Mouse (Mus musculus) heart, adult 8-10 months (tissue): ENCODE data around the gene Spata5. TPM values are rescaled to one million over a fixed set of nuclear protein-coding genes. Genes with fewer than 3 reads are reported as not detected.
"Not testable (repeated sequence)": the region's sequence is repeated elsewhere in the genome, so short reads cannot be mapped to it uniquely, and the experiment has no call there.

ENCODE experiments used
- DNase-seq: peaks from one replicate; pipeline ENCODE4 v3.0.0; 2022; ENCODE audit warnings: low spot score
- total RNA-seq, 4 experiments: library from RNA; stranded (reverse); gene quantifications; 2 replicates each; pipeline ENCODE4 v1.2.4; 2022

Spata5 gene
- total RNA-seq, 4 experiments from 2014 or later, result 12.4 to 15.8 (median 15.4) TPM

DNA sequence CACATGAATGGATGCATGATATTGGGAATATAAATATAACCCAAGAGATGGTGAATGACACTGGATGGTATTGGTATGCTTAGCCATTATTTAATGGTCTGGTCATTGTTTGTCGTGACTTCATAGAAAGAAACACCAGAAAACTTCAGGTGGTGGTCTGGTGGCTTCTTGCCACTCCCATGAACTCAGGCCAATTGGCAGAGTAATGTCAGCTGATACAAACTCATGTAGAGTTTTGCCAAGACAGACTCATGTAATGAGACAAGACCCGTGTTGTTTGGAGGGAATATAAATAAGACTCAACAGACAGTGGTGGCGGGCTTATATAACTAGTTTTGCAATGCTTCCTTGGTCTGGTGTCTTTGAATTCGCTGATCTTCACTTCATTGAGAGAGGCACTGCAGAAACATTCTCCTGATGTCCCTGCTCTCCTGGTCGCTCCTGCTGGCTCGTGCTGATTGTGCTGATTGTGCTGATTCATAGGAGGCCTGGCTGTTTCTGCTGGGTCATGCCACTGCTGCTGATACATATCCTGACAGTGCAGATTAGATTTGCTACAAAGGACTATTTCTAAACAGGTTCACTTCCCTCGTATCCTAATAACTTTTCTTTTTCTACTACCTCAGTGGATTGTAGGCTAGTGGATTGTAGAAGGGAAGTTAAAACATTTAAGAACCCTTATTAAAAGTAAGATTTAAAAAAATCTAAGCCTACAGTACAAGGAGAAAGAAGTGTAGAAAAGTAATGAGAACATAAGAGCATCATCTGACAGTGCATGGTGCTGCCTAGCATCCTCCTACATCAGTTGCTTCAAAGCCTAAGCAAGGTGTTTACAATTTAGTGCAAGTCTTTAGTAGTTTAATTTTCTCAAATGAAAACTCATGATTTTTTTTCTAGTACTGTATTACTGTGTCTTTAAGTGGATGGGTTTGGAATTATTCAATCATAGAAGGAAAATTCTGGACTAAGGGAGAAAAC, 90.6 kb downstream of the Spata5 start:
- DNase-seq, result no peak

DNA sequence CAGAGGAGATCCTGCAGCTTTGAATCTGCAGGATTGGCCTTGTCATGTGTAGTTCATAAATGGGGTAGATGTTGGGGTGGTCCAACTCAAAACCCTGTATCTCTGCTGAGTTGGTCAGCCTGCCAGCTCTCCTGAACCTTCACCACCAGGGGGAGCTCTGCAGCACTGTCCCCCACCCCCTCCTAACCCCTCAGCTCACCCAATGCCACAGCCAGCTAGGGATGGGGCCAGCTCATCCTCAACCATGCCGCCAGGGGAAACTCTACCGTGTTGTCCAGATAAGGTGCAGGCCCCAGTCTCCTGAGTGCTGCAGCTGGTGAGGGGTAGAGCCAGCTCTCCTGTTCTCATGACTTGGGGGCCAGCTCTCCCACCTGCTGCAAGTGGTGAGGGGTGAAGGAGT, 95.8 kb downstream of the Spata5 start:
- DNase-seq, result peak; percentile 37

DNA sequence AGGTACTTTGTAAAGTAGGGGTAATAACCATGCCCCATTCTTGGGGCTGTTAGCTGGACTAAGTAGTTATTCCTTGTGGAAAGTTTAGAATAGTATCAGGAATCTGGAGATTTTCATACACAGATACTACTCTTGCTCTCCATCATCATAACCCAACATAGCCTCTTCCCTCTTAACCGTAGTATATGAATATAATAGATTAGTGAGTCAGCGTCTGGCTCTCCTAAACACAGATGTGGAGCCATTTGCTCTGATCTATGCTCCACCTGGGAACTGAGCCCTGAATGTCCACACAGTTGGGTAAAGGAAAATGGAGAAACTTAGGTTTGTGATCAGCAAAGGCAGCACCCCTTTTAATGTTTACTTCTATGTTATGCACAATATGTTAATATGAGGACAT, 96.7 kb downstream of the Spata5 start:
- no peak for DNase-seq

DNA sequence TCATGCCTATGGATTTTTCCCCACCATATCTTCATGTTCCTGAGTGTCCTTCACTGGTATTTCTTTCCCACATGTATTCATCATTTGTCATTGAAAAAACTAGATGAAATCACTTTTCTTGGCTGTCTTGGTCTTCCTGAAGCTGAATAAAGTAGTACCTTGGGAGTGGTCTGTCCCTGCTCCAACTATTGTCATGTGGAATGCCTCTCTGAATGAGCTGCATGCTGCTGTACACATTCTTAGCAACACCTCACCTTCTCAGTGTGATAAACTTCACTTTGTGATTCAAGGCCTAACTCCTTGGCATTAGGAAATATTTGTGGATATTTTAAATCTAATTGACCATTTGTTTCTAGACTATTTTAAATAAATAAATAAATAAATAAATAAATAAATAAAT, 98.9 kb downstream of the Spata5 start:
- no peak for DNase-seq

DNA sequence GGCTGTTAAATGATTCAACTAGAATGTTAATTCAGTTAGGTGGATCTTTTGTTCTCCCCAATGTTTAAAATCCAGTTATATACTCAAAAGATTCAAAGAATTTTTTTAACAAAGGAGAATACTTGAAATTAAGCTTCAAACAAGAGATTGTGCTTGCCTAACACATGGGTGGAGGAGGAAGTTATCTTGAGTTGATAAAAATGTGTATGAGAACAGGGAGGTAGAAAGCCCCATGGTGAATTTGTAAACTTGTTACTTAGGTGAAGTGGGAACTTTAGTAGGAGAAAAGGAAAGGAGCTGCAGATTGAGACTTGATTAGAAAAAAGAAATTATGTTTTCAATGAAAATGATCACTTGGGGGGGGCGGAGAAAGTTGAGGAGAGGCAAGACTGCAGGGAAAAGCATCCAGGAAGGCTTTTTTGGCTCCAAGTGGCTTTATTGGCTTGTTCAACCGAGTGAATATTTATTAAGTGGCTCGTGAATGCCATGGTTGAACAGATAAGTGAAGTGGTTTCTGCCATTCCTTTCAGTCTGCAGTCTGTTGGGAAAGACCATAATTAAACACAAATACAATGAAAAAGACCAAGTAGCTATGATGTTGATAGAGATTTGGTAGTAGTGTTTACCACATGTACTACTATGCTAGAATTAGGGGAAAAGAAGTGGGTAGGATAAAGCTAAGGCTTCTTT, 100.8 kb downstream of the Spata5 start:
- no peak for DNase-seq

DNA sequence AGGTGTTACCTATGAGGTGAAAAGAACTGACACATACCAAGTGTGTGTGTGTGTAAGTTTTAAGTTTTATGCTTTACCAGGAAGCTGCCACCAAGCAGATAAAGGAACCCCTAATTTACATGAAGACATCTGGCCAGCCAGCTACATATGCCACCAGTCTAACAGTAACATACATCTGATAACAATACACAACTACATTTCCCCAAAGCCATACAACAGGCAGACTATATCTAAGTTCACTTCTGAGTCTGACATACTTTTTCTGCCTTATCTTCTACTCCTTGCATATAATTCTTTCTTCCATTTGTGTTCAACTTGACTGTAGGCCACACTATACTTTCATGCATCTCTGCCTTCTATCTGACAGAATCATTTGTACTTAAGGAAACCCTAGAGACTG, 112.4 kb downstream of the Spata5 start:
- DNase-seq, result no peak

DNA sequence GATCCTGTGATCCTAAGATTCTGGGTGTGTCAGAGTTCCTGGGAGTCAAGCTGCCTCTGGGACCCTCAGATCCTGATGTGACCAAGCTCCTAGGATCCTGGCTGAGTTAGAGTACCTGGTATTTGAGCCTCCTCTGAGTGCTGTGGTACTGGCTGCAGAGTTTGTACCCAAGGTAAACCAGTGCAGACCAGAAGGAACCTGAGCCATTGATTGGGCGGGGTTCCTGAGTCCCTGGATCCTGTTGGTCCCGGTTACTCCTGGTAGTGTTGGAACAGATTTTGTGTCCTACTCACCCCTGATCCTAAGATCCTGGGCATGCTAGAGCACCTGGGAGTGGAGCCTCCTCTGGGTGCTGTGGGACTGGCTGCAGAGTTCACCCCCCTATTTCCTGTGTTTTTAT, 121.0 kb downstream of the Spata5 start:
- DNase-seq, result not testable (repeated sequence)

DNA sequence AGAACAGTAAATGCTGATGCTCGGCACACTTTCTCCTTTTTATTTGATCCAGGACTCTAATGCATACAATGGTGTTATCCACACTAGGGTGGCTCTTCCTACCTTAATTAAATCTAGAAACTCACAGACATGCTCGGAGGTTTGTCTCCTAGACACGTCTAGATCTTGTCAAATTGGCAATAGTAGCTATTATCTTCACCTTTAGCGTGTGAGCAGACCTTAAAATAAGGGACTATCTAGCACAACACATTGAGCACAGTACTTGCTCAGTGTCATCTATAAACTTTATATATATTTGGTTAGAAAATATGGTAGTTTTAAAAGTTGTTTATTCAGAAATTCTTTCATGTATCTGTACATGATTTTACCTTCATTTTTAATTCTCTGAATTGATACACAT, 126.7 kb downstream of the Spata5 start:
- DNase-seq, result no peak

DNA sequence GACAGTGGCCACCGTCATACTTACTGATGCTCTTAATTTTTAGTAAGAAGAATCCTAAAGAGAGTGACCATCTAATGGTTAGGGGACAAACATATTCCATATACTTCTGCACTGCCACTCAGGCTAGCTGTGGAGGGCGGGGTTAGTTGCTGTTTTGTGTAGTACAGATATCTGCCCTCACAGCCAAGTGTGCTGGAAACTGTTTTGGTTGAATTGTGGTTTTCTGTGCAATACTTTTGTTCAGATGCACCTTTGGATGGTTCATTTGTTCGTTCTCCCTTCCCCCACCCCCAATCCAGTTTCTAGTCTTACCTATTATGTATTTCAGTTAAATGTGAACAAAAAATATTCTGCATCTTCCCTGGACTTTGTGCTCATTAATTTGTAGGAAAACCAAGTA, 130.5 kb downstream of the Spata5 start:
- no peak for DNase-seq

DNA sequence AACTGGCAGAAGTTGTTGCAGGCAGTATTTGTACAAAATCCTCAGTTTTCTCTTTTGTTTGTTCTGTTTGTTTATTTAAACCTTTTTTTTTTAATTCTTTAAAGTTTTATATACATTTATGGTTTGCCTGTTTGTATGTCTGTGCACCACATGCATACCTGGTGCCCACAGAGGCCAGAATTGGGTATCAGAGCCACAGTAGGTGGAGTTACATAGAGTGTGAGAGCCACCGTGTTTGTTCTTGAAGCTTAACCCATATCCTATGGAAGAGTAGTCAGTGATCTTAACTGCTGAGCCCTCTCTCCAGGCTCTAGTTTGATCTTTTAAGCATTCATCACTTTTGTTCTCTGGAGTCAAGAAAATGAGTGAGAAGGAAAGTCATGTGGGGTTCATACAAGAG, 130.9 kb downstream of the Spata5 start:
- DNase-seq, result no peak

DNA sequence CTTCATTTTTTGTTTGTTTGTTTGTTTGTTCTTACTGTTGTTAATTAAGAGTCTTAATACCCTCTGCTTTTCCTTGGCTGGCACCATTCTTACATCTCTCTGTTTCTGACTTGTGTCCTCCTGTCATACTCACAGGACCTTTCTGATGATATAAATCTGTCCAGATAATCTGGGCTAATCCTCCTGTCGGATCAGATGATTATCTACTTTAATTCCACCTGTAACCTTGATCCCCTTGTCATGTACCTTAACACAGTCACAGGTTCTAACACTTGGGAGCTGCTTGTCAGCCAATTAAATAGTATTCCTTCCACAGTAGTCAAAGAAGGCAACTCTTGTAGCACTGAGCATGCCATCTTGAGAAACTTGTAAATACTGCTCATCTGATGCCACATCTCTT, 131.8 kb downstream of the Spata5 start:
- DNase-seq, result no peak

DNA sequence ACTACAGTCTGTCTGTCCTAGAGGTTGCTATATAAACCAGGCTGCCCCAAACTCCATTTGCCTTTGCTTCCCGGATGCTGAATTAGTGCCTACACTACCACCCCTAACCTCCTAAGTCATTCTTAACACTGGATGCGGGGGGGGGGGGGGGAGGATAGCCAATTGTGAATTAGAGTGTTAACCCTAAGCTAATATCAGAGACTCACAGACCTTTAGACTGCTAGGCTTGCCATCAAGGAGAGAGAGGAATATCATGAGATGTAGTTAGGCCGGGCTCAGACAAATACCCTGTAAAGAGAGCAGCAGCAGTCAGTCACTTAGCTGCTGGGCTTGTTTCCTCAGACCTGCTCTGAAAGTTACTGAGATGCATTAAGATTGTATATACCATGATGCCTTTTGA, 132.5 kb downstream of the Spata5 start:
- DNase-seq, result no peak

DNA sequence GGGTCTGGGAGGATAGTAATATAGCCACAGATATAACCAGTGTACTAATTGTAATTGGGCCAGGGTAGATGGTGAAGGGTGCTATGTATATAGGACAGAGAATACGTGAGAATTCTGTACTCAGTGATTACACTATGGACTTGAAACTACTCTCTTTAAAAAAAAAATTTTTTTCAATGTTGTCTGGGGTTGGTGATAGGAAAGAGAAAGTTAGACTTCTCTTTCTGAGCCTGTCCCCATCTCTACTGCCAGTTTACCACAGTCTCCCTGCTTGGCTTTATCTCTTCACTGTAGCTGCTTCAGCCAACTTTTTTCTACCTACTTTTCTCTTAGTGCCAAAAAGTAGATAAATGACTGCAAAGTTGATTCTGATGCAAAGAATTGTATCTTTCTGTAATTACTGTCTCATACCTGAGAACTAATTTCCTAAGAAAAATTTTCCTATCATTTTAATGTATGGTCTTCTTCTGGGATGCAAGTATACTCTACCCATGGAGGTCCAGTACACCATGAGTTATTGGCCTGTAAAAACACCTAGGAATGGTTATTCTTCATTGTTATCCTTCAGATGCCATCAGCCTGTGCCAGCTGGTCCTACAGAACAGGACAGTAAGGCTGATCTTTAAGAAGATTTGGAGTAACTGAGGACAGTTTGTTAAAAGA, 133.8 kb downstream of the Spata5 start:
- no peak for DNase-seq

DNA sequence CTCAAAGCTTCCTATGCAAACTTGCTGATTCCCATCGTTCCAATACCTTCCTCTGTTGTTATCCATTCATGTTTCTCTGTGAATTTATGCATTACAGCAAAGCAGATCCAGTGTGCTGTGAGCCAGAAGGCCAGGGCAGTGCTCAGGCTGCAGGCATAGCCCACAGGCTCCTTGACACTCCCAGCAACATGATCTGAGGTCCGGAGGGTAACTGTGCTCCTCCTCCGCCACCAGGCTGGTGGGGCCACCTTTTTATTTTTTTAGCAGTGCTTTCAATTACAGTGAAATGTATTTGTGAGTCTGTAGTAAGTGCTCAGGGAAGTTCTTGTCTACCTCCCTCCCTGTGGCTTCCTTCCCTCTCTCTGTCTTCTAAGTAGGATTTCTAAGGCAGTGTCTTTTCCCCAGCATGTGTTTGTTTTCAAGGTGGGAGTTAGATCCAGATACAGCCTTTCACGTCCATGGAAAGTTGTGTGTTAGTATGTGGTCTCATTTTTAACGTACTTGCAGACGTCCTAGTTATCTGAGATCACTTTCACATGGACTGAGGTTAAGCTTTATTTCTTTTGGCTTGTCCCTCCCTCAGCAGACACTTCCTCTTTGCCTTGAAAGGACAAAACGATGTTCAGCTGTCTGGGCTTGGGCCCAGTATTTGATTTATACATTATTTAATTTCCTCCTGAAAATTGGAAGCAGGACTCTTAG, 136.9 kb downstream of the Spata5 start:
- DNase-seq, result peak; percentile 24

DNA sequence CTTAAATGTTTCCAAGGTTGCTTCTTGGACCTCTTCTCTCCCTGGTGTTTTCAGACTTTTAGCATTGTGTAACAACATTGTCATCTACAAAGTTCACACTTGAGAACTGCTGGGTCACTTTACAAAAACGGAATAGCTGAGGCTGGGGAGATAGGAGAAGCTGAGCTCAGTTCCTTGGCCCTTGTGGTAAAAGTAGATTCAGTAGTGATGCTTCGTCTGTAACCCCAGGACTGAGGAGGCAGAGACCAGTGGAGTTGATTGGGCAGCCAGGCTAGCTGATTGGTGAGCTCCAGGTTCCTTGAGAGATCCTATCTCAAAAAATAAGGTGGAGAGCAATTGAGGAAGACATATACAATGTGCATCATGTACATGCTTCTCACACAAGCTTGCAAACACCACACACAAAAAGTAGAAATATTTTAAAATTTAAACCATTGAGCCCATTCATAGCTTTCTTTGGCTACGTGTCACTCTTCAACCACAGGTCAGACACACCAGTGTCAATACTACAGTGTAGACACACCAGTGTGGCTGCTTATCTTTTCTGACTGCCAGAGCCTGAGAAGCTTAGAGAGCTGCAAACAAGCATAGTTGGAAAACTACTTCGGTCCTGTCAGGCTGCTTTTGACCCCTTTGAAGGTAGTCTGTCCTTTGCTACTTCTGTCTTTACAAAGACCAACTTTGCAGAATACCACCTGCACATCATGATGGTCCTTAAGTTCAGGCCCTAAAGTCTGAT, 138.2 kb downstream of the Spata5 start:
- no peak for DNase-seq

DNA sequence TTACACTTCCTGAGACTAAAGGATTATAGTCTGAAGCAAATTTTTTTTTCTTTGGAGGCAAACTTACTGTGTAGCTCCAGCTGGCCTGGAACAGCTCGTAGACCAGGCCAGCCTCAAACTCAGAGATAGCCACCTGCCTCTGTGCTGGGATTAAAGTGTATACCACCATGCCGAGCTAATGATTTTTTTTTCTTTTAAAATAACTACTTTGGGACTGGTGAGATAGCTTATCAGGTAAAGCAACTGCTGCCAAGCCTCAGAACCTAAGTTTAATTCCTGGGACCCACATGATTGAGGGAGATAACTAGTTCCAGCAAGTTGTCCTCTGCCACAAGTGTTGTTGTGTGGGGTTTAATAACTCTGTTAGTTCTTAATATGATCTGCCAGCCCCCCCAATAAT, 139.6 kb downstream of the Spata5 start:
- DNase-seq, result no peak

DNA sequence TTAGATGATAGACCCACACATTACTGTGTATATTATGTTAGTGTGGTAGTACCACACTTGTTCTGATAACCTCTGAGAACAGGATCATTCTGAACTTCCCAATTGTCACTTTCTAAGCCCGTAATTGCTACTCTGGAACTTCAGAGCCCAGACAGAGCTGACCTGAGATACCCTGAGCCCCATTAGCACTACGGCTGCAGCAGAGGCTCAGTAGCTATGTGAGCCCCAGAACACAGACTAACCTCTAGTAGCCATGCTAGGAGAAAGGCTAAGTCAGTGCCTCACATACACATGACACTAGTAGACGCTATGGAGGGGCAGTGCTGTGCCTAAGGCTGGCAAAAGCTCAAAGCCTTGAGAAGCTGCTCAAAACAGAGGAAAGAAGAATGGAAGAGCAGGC, 141.8 kb downstream of the Spata5 start:
- no peak for DNase-seq

DNA sequence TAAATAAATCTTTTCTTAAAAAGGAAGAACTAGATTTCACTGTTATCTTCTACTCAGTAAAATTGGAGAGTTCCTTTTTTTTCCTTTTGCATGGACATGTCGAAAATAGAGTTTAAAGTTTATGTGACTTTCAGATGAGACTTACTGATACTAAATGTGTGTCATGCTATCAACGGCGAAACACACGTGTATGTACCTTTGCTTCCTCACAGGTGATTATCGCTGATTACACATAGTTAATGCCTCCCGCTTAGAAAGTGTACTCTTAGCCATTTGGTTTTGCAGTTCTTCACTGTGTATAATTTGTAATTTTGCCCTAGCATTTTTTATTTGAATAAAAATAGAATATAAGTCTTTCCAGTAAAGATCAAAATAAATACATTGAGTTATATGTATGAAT, 146.4 kb downstream of the Spata5 start:
- no peak for DNase-seq

DNA sequence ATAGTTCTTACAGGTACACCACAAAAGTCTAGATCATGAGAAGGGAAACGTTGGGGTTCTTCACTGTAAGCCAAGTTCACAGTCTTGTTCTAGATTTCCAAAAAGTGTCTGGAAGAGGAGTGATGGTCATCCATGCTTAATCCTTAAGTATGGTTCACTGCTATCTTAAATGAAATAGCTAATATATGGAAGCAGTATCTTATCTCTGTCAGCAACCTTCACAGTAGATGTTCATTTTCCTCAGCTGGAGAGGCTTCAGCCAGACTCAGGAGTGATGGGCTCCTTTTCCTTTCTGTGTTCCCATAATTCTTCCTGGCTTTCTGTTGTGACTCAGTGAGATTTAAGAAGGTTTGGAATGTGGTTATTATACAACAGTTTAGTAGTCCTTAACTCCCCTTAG, 147.8 kb downstream of the Spata5 start:
- no peak for DNase-seq

DNA sequence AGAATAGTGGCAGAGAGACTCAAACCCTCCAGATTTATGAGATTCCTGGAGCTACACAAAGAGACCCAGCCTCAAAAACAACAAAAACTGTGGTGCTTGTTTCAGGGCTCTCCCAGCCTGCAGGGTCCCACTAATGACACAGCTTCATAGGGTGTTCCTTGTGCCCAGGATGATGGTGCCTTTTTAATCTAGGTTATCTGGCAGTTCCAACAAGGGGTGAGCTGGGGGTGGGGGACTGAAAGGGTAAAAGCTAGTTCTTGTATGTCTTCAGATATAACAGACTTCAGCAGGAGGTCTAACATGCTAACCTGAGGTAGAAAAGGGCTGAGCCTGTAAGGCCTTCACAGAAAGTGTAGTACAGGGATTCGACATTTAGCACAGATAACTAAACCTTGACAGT, 149.1 kb downstream of the Spata5 start:
- no peak for DNase-seq
